ENCODE assay signal across 7 mouse cellular contexts in the genomic region with DNA sequence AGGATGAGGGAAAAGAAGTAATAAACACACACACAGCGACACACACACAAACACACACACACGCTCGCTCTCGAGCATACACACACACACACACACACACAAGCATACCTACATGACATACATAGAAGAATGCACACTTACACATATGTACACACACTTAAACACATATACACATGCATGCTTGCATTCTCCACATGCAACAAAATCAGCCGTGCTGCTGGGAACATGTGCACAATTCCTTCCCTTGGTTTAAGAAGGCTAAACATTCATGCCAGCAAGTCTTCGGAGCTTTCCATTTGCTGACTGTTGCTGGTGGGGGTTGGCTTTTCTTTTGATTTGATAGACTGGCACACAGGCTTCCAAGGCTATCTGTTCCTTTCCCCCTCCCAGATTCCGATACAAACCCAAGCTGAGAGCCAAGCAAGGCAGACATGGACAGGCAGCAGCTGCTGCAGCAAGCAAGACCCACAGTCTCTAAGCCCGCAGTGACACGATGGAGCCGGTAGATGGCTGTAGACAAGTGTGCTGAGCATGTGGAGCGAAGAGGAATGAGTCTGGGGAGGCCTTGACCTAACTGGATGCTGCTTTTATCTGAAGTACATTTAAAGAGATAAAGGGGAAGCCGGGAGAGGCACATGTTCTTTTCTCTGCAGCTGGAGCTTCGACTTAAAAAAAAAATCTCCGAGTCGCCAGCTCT.
DNase-seq lines count a peak whose midpoint lies in the region; ATAC-seq lines count a peak whose summit lies in the region.

No protein-coding gene starts in this region.

- ATAC-seq in embryonic facial prominence, embryonic 14.5 days (ENCODE audit: low read depth) = peak; percentile 75; the same call in 1 of the 2 replicates
- peak; percentile 91 for ATAC-seq in kidney, embryonic 14.5 days (ENCODE audit: low FRiP score, low TSS enrichment)
- peak; percentile 35; the same call in 1 of the 2 replicates for ATAC-seq in limb, embryonic 11.5 days (ENCODE audit: insufficient number of reproducible peaks, low FRiP score, low TSS enrichment, low read depth)

- DNase-seq in adrenal gland, postnatal 4 days (ENCODE audit: low spot score in 2 of 2) = peak; percentile 26 to 56
- DNase-seq in embryonic facial prominence, embryonic 14.5 days (ENCODE audit: low spot score) = peak; percentile 89
- peak; percentile 91 for DNase-seq in heart, embryonic 10.5 days (ENCODE audit: low spot score)
- peak; percentile 75 for DNase-seq in limb, embryonic 11.5 days (ENCODE audit: low spot score)
- DNase-seq in neural tube, embryonic 10.5 days (ENCODE audit: extremely low spot score, low spot score) = peak; percentile 57
- DNase-seq in urinary bladder, postnatal 10 days (ENCODE audit: low spot score) = peak; percentile 10

- no peak overlapping the region for H3K4me2 ChIP-seq in embryonic facial prominence, embryonic 14.5 days (ENCODE audit: low read depth, low read length)
- no peak overlapping the region for H3K4me2 ChIP-seq in kidney, embryonic 14.5 days (replicated peaks; ENCODE audit: low read depth, low read length)
- no peak overlapping the region for H3K4me2 ChIP-seq in limb, embryonic 11.5 days (ENCODE audit: low read depth, severe bottlenecking)

- no peak overlapping the region for H3K27ac ChIP-seq in embryonic facial prominence, embryonic 14.5 days (replicated peaks; ENCODE audit: low read depth, low read length)
- H3K27ac ChIP-seq in heart, embryonic 10.5 days = no peak overlapping the region
- H3K27ac ChIP-seq in kidney, embryonic 14.5 days (ENCODE audit: low read depth, low read length) = peak overlapping the region; percentile 2; the same call in 1 of the 2 replicates
- no peak overlapping the region for H3K27ac ChIP-seq in limb, embryonic 11.5 days (replicated peaks; ENCODE audit: low read depth, low read length)

- 37% methylated on average over 15 of the region's 15 CpGs for WGBS in embryonic facial prominence, embryonic 14.5 days
- 33% methylated on average over 15 of the region's 15 CpGs for WGBS in heart, embryonic 10.5 days
- WGBS in kidney, embryonic 14.5 days = 36% methylated on average over 15 of the region's 15 CpGs
- WGBS in limb, embryonic 11.5 days = 46% methylated on average over 15 of the region's 15 CpGs

- no peaks in the 10 kb centered on the region for H3K36me3 ChIP-seq in embryonic facial prominence, embryonic 14.5 days (ENCODE audit: control insufficient read depth, insufficient read depth, low read length)
- H3K36me3 ChIP-seq in heart, embryonic 10.5 days = no peaks in the 10 kb centered on the region
- no peaks in the 10 kb centered on the region for H3K36me3 ChIP-seq in kidney, embryonic 14.5 days (ENCODE audit: control insufficient read depth, insufficient read depth, low read length)
- no peaks in the 10 kb centered on the region for H3K36me3 ChIP-seq in limb, embryonic 11.5 days (ENCODE audit: control insufficient read depth, insufficient read depth, low read length)

- no peaks in the 10 kb centered on the region for H3K9me3 ChIP-seq in embryonic facial prominence, embryonic 14.5 days (ENCODE audit: control insufficient read depth, low read length)
- no peaks in the 10 kb centered on the region for H3K9me3 ChIP-seq in heart, embryonic 10.5 days
- no peaks in the 10 kb centered on the region for H3K9me3 ChIP-seq in kidney, embryonic 14.5 days (ENCODE audit: control insufficient read depth, low read length)
- H3K9me3 ChIP-seq in limb, embryonic 11.5 days (ENCODE audit: control insufficient read depth, low read length) = no peaks in the 10 kb centered on the region

- no peak overlapping the region for H3K9ac ChIP-seq in embryonic facial prominence, embryonic 14.5 days (ENCODE audit: low read depth, low read length)
- no peak overlapping the region for H3K9ac ChIP-seq in kidney, embryonic 14.5 days (ENCODE audit: low read depth, low read length)
- H3K9ac ChIP-seq in limb, embryonic 11.5 days (ENCODE audit: low read length) = no peak overlapping the region

- no peaks in the 10 kb centered on the region for H3K27me3 ChIP-seq in embryonic facial prominence, embryonic 14.5 days (replicated peaks; ENCODE audit: control insufficient read depth, insufficient read depth, low read length)
- H3K27me3 ChIP-seq in heart, embryonic 10.5 days (ENCODE audit: insufficient read depth, poor library complexity, severe bottlenecking) = no peaks in the 10 kb centered on the region
- H3K27me3 ChIP-seq in kidney, embryonic 14.5 days (ENCODE audit: control insufficient read depth, insufficient read depth, low read length) = no peaks in the 10 kb centered on the region
- H3K27me3 ChIP-seq in limb, embryonic 11.5 days (ENCODE audit: control insufficient read depth, insufficient read depth, low read length) = no peaks in the 10 kb centered on the region

- no peak overlapping the region for H3K4me3 ChIP-seq in embryonic facial prominence, embryonic 14.5 days (ENCODE audit: low read depth, low read length)
- H3K4me3 ChIP-seq in heart, embryonic 10.5 days = no peak overlapping the region
- H3K4me3 ChIP-seq in kidney, embryonic 14.5 days (ENCODE audit: low read length) = no peak overlapping the region
- H3K4me3 ChIP-seq in limb, embryonic 11.5 days (ENCODE audit: low read depth, low read length) = no peak overlapping the region

- H3K4me1 ChIP-seq in embryonic facial prominence, embryonic 14.5 days (ENCODE audit: control insufficient read depth, insufficient read depth, low read length) = 0 out of 2 replicates have a peak, but pooled peaks cover 3% of the 10 kb centered on the region
- peaks cover 5% of the 10 kb centered on the region; the same call in 1 of the 2 replicates for H3K4me1 ChIP-seq in heart, embryonic 10.5 days
- H3K4me1 ChIP-seq in kidney, embryonic 14.5 days (ENCODE audit: control insufficient read depth, insufficient read depth, low read length) = peaks cover 9% of the 10 kb centered on the region; the same call in 1 of the 2 replicates
- H3K4me1 ChIP-seq in limb, embryonic 11.5 days (ENCODE audit: control insufficient read depth, insufficient read depth, low read length) = no peaks in the 10 kb centered on the region

Comparison
In these comparisons a context has a peak if more than half of its experiments do, and no peak if none do; other contexts are left out.
1. DNase-seq: peak in every context shown above with its lines; median percentile 91 in heart, embryonic 10.5 days; 89 in embryonic facial prominence, embryonic 14.5 days; 75 in limb, embryonic 11.5 days; 57 in neural tube, embryonic 10.5 days; 41 in adrenal gland, postnatal 4 days; 10 in urinary bladder, postnatal 10 days.
2. ATAC-seq: peak in every context shown above with its lines; median percentile 91 in kidney, embryonic 14.5 days; 75 in embryonic facial prominence, embryonic 14.5 days; 35 in limb, embryonic 11.5 days.